Mouse (Mus musculus): ENCODE measurements around the gene Gm13306.
"Not testable (repeated sequence)": the region's sequence is repeated elsewhere in the genome, so short reads cannot be mapped to it uniquely, and the experiment has no call there.

The Gm13306 gene

GRCm38 (mm10) chr4:42153136-42153535 lies at the start of gene Gm13306:
TSS of gene Gm13306 (plus strand) at chr4:42153436.
- not testable (repeated sequence) for DNase-seq

- not testable (repeated sequence) for DNase-seq
These were observed 38.7 kb upstream of the Gm13306 start, which contains the start of gene Gm13304 for GRCm38 (mm10) chr4:42114517-42114916. TSS of gene Gm13304 (plus strand) at chr4:42114817.

GRCm38 (mm10) chr4:42168503-42168902 lies 15.3 kb downstream of the Gm13306 start, which contains the start of gene Gm13305:
TSS of gene Gm13305 (minus strand) at chr4:42168603.
- not testable (repeated sequence) for DNase-seq

GRCm38 (mm10) chr4:42178243-42178642 lies 25.0 kb downstream of the Gm13306 start:
- not testable (repeated sequence) for DNase-seq

GRCm38 (mm10) chr4:42183234-42184197 lies 30.3 kb downstream of the Gm13306 start:
- not testable (repeated sequence) for DNase-seq

- DNase-seq = not testable (repeated sequence)
These were observed 31.2 kb downstream of the Gm13306 start for GRCm38 (mm10) chr4:42184324-42184979.

- not testable (repeated sequence) for DNase-seq
These were observed 31.7 kb downstream of the Gm13306 start for GRCm38 (mm10) chr4:42184980-42185372.

Measured in right cerebral cortex, adult 18-20 months (tissue).